Mouse (Mus musculus): Measurements from ENCODE around the gene Gm8369. TPM values are rescaled to one million over a fixed set of nuclear protein-coding genes. Genes with fewer than 3 reads are reported as not detected.
"Not testable (repeated sequence)": the region's sequence is repeated elsewhere in the genome, so short reads cannot be mapped to it uniquely, and the experiment has no call there.

Gm8369 gene
- total and polyA plus RNA-seq, 2 experiments from 2014 or later, result not detected

DNA sequence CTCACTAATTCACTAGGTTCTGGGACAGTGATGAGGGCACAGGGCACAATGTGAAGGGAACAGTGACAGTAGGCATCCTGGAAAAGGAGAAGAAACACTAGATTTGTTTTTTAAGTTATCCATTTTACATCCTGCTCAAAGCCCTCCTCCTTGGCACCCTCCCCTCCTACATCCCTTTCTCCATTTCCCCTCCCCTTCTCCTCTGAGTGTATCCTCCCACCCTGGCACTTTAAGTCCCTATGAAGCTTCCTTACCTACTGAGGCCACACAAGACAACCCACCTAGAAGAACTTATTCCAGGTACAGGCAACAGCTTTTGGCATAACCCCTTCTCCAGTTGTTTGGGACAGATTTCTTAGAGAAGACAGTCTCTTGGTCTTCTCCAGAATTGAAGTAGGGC is 30.5 kb downstream of the Gm8369 start, which contains the start of gene Ms4a6b:
TSS of gene Ms4a6b (plus strand) at position 267 of the 400 bp plus-strand sequence.
- no peaks in the 10 kb centered on the region for H3K9me3 ChIP-seq (replicated peaks; ENCODE audit: control insufficient read depth, low read length)
- no peaks in the 10 kb centered on the region for H3K27me3 ChIP-seq (ENCODE audit: control insufficient read depth, insufficient read depth, low read length)
- H3K27ac ChIP-seq (ENCODE audit: low read depth), result no peak within 1 kb of the TSS
- TF ChIP-seq CTCF (IDR thresholded peaks at IDR 0.05; ENCODE audit: low read depth) (no peak), EP300 (IDR thresholded peaks at IDR 0.05; ENCODE audit: low read depth) (no peak)
- DNase-seq (ENCODE audit: low spot score) (no peak), ATAC-seq (ENCODE audit: insufficient read depth, low read depth) (no peak)
- no peak within 1 kb of the TSS for H3K4me2 ChIP-seq (ENCODE audit: low read depth, low read length)
- no peaks in the 10 kb centered on the region for H3K4me1 ChIP-seq (ENCODE audit: control insufficient read depth, insufficient read depth)
- H3K36me3 ChIP-seq (replicated peaks; ENCODE audit: control insufficient read depth, insufficient read depth, low read length), result no peaks in the 10 kb centered on the region
- no peak within 1 kb of the TSS for H3K9ac ChIP-seq (replicated peaks; ENCODE audit: low read depth, low read length)
- H3K4me3 ChIP-seq (ENCODE audit: low read depth, low read length), result no peak within 1 kb of the TSS

DNA sequence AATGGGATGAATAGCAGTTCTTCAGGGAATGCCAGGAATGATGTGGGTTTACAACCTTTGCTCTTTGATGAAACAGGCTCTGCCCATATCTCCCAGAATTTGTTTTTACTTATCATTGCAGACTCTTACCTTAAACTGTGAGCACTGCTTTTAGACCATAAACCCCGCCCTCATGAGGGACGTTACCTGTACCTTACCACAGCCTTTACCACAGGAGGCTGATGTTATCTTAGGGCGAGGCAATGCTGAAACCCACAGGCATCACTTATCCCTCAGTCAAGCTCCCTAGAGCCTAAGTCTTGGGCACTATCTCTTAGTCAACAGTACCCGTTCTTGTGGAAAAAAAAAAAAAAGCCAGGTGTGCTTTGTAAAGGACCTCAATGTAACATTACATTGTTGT is 31.1 kb downstream of the Gm8369 start:
- Histone ChIP-seq H3K27me3 (ENCODE audit: control insufficient read depth, insufficient read depth, low read length) (no peaks in the 10 kb centered on the region), H3K9ac (replicated peaks; ENCODE audit: low read depth, low read length) (no peak overlapping the region), H3K4me2 (ENCODE audit: low read depth, low read length) (no peak overlapping the region), H3K27ac (ENCODE audit: low read depth) (no peak overlapping the region), H3K4me3 (ENCODE audit: low read depth, low read length) (no peak overlapping the region), H3K36me3 (replicated peaks; ENCODE audit: control insufficient read depth, insufficient read depth, low read length) (no peaks in the 10 kb centered on the region), H3K4me1 (ENCODE audit: control insufficient read depth, insufficient read depth) (no peaks in the 10 kb centered on the region), H3K9me3 (replicated peaks; ENCODE audit: control insufficient read depth, low read length) (no peaks in the 10 kb centered on the region)
- DNase-seq (ENCODE audit: low spot score) (no peak), ATAC-seq (ENCODE audit: insufficient read depth, low read depth) (no peak)
- WGBS, result 44% methylated on average over 4 of the region's 4 CpGs
- TF ChIP-seq EP300 (IDR thresholded peaks at IDR 0.05; ENCODE audit: low read depth) (no peak), CTCF (IDR thresholded peaks at IDR 0.05; ENCODE audit: low read depth) (no peak)

- H3K4me2 ChIP-seq (ENCODE audit: low read depth, low read length); H3K4me1 ChIP-seq (ENCODE audit: control insufficient read depth, insufficient read depth); DNase-seq (ENCODE audit: low spot score); H3K27ac ChIP-seq (ENCODE audit: low read depth); H3K36me3 ChIP-seq (replicated peaks; ENCODE audit: control insufficient read depth, insufficient read depth, low read length); H3K4me3 ChIP-seq (ENCODE audit: low read depth, low read length); H3K27me3 ChIP-seq (ENCODE audit: control insufficient read depth, insufficient read depth, low read length); H3K9me3 ChIP-seq (replicated peaks; ENCODE audit: control insufficient read depth, low read length); ATAC-seq (ENCODE audit: insufficient read depth, low read depth); H3K9ac ChIP-seq (replicated peaks; ENCODE audit: low read depth, low read length): not testable (repeated sequence)
- whole genome bisulfite sequencing, result 15% methylated on average over 1 of the region's 1 CpGs
Measured at GRCm38 (mm10) chr19:11517373-11517772, 31.6 kb downstream of the Gm8369 start.

DNA sequence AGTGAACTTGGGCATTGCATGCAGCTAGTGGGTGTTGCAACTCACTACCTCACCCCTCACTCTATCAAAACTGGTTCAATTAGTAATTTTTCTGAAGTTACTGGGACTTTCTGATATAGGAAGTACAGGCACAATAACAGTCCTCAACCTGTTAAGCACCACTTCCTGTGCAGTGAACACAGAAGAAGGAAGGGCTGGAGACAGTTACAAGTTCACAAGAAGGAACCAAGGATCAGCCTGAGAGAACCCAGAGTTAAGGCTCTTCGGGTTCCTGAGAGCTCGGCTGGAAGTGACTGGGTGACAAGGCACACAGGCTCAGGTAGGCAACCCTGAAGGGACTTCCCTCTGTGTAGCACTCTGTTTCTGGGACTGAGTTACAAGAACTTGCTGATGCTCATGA is 32.6 kb downstream of the Gm8369 start:
- not testable (repeated sequence) for H3K4me1 ChIP-seq (ENCODE audit: control insufficient read depth, insufficient read depth); H3K9ac ChIP-seq (replicated peaks; ENCODE audit: low read depth, low read length); H3K36me3 ChIP-seq (replicated peaks; ENCODE audit: control insufficient read depth, insufficient read depth, low read length); DNase-seq (ENCODE audit: low spot score); H3K4me3 ChIP-seq (ENCODE audit: low read depth, low read length); H3K4me2 ChIP-seq (ENCODE audit: low read depth, low read length); ATAC-seq (ENCODE audit: insufficient read depth, low read depth); H3K27me3 ChIP-seq (ENCODE audit: control insufficient read depth, insufficient read depth, low read length); H3K9me3 ChIP-seq (replicated peaks; ENCODE audit: control insufficient read depth, low read length); H3K27ac ChIP-seq (ENCODE audit: low read depth)
- 72% methylated on average over 2 of the region's 2 CpGs for WGBS

GRCm38 (mm10) chr19:11520146-11520545 is 34.4 kb downstream of the Gm8369 start:
- Histone ChIP-seq H3K27me3 (ENCODE audit: control insufficient read depth, insufficient read depth, low read length) (no peaks in the 10 kb centered on the region), H3K4me3 (ENCODE audit: low read depth, low read length) (no peak overlapping the region), H3K4me1 (ENCODE audit: control insufficient read depth, insufficient read depth) (no peaks in the 10 kb centered on the region), H3K9me3 (replicated peaks; ENCODE audit: control insufficient read depth, low read length) (no peaks in the 10 kb centered on the region), H3K36me3 (replicated peaks; ENCODE audit: control insufficient read depth, insufficient read depth, low read length) (no peaks in the 10 kb centered on the region), H3K4me2 (ENCODE audit: low read depth, low read length) (no peak overlapping the region), H3K27ac (ENCODE audit: low read depth) (no peak overlapping the region), H3K9ac (replicated peaks; ENCODE audit: low read depth, low read length) (no peak overlapping the region)
- DNase-seq (ENCODE audit: low spot score) (no peak), ATAC-seq (ENCODE audit: insufficient read depth, low read depth) (no peak)
- WGBS, result 75% methylated on average over 3 of the region's 3 CpGs
- TF ChIP-seq EP300 (IDR thresholded peaks at IDR 0.05; ENCODE audit: low read depth), result no peak
- no peak for TF ChIP-seq CTCF (IDR thresholded peaks at IDR 0.05; ENCODE audit: low read depth)

- H3K27ac ChIP-seq (ENCODE audit: low read depth), result no peak overlapping the region
- no peak overlapping the region for H3K4me3 ChIP-seq (ENCODE audit: low read depth, low read length)
- H3K9ac ChIP-seq (replicated peaks; ENCODE audit: low read depth, low read length), result no peak overlapping the region
- H3K36me3 ChIP-seq (replicated peaks; ENCODE audit: control insufficient read depth, insufficient read depth, low read length), result no peaks in the 10 kb centered on the region
- ATAC-seq (ENCODE audit: insufficient read depth, low read depth) (no peak), DNase-seq (ENCODE audit: low spot score) (no peak)
- H3K4me2 ChIP-seq (ENCODE audit: low read depth, low read length), result no peak overlapping the region
- H3K9me3 ChIP-seq (replicated peaks; ENCODE audit: control insufficient read depth, low read length), result no peaks in the 10 kb centered on the region
- 83% methylated on average over 1 of the region's 1 CpGs for WGBS
- H3K4me1 ChIP-seq (ENCODE audit: control insufficient read depth, insufficient read depth), result no peaks in the 10 kb centered on the region
- TF ChIP-seq CTCF (IDR thresholded peaks at IDR 0.05; ENCODE audit: low read depth) (no peak), EP300 (IDR thresholded peaks at IDR 0.05; ENCODE audit: low read depth) (no peak)
- H3K27me3 ChIP-seq (ENCODE audit: control insufficient read depth, insufficient read depth, low read length), result no peaks in the 10 kb centered on the region
Measured at GRCm38 (mm10) chr19:11533421-11533820, 47.7 kb downstream of the Gm8369 start.

Data from heart, postnatal 0 days (tissue).